Mouse (Mus musculus) megakaryocyte, embryonic 14.5 days (primary cell): ENCODE data around the gene Zfp879.

ENCODE experiments used
- FLI1 ChIP-seq: IDR thresholded peaks from 2 replicates; pipeline ENCODE4 v1.6.1; 2012; ENCODE audit warnings: low read length, inconsistent platforms, mixed read lengths
- GATA1 ChIP-seq: IDR thresholded peaks from 3 replicates; pipeline ENCODE4 v1.6.1; 2012; ENCODE audit warnings: mixed read lengths, low read length, inconsistent platforms, borderline replicate concordance

GRCm38 (mm10) chr11:50798836-50799235, 42.5 kb downstream of the Zfp879 start:
- TF ChIP-seq GATA1 (no peak), FLI1 (no peak)
